Mouse (Mus musculus): Measurements from ENCODE around the gene Itpka. TPM values are rescaled to one million over a fixed set of nuclear protein-coding genes. Genes with fewer than 3 reads are reported as not detected.
A peak's percentile ranks its signal among the peaks of the same experiment; 100 is the strongest.
"Not testable (repeated sequence)": the region's sequence is repeated elsewhere in the genome, so short reads cannot be mapped to it uniquely, and the experiment has no call there.

Gene Itpka
- 100 to 1,000 TPM; 252 to 262 TPM for total RNA-seq (2021)

DNA sequence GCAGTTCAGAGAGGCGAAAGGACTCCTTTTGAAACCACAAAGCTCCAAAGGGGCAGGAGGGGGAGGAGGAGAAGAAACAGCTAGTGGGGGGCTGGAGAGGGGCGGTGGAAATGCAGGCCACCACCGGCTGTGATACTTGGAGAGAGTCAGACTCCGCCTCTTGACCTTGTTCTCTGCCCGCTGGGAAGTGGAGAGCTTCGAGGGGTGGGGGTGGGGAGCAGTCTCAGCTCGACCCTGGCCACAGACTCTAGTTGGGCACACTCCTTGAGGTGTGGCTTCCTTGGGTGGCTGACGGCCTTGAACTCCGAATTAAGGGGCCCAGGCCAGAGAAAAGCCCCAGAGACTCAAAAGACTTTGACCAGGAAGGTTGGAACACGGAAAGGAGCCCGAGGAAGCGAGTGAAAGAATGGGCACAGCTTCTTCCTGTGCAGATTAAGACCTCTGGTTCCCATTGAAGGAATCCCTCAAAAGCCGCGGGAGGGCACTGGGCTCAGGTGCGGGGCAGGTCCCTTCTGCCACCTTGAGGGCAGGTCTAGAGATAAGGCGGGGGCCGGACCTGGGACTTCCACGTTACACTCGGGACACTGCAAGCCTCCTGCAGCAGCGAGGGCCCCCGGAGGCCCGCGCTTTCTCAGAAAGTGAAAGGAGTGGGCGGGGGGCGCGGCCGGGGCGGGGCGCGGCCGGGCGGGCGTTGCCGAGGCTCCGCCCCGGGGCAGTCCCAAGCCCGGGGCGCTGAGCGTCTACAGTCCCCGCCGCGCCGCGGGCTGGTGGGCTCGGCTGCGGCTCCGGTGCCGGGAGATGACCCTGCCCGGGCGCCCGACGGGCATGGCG lies at the start of gene Itpka:
TSS of gene Itpka (plus strand) at position 757 of the 831 bp plus-strand sequence.
- DNase-seq = peak; percentile 51 to 52

DNA sequence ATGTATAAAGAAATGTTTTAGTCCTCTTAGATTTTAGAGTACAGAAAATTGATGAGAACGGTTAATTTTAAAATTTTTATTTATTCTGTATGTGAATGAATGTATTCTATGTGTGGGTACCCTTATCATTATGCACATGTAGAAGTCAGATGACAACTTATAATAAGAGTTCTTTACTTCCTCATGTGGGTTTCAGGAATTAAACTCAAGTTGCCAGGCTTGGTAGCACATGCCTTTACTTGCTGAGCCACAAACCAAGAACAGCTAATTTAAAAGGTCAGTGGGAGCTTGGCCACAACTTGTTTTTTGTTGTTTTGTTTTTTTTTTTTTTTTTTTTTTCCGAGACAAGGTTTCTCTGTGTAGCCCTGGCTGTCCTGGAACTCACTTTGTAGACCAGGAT lies 47.3 kb upstream of the Itpka start:
- no peak for DNase-seq

DNA sequence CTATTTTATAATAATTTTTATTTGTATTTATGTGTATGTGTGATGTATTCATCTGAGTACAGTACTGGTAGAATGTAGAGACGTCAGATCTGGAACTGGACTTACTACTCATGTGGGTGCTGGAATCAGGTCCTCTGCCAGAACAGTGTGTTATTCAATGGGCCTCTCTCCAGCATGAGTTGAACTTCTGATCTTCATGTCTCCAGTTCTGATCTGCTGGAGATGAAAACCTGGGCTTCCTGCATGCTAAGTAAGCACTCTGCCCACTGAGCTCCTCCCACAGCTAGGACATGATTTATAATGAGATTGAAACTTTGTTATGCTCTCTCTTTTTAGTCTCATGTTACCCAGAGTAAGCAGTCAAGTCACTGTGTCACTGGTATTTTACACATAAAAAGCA lies 46.0 kb upstream of the Itpka start:
- no peak for DNase-seq

DNA sequence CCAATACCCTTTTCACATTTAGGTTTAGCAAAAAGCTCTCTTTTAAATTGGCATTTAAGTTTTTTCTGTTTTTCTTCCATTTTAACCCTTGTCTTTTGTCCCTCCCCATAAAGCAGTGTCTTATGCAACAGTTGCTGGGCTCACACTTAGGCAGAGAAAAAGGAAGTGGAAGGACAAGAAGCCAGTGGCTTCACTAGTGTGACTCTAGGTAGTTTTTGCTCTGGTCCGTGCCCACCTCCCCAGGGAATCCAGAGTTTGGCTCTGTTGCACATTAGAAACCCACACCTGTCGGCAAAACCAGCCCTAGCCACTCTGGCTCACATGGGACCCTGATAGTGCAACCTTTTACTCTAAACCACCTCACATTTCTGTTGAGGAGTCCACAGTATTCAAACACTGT lies 43.7 kb upstream of the Itpka start:
- DNase-seq = no peak

DNA sequence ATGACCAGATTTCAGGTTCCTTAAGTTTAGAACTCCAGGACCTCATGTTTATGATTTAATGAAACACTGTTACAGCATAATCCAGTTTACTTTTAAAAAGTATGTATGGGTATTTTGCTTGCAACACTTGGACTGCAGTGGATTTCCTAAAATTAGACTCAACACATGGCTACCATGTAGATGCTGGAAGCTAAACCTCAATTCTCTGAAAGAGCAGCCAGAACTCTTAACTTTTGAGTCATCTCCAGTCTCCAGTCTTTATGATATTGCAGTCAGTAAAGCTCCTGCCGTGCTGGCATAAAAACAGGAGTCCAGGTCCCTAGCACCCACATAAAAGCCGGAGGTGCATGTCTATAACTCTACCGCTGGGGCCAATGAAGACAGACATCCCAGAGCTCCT lies 42.2 kb upstream of the Itpka start:
- DNase-seq = no peak

DNA sequence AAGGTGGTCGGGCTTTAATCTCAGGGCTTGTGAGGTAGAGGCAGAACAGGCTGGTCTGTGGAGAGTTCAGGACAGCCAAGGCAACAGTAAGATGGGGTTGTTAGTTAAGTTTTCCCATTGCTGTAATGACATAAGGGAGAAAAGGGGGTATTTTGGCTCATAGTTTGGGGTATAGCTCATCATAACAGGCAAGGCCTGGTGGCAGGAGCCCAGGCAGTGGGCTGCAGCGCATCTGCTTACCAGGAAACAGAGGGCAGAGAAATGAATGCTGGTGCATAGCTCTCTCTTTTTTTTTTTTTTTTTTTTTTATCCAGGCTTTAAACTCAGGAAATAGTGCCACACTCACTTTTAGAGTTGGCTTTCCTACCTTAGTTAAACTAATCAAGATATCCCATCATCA lies 39.0 kb upstream of the Itpka start:
- peak; percentile 55 to 56 for DNase-seq

- no peak for DNase-seq
These were observed 34.5 kb upstream of the Itpka start for GRCm38 (mm10) chr2:119707676-119708075.

DNA sequence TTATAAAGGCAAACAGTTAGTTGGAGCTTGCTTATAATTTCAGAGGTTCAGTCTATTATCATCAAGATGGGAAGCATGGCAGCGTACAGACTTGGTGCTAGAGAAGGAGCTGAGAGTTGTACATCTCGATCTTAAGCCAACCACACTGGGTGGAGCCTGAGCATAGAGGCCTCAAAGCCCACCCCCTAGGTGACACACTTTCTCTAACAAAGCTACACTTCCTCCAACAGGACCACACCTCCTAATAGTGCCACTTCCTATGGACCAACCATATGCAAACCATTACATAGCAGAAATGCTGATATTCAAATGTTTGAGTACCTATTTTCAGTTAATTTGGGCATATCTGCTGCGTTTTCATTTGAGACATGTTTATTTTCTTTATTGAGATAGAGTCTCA lies 32.1 kb upstream of the Itpka start:
- no peak for DNase-seq

DNA sequence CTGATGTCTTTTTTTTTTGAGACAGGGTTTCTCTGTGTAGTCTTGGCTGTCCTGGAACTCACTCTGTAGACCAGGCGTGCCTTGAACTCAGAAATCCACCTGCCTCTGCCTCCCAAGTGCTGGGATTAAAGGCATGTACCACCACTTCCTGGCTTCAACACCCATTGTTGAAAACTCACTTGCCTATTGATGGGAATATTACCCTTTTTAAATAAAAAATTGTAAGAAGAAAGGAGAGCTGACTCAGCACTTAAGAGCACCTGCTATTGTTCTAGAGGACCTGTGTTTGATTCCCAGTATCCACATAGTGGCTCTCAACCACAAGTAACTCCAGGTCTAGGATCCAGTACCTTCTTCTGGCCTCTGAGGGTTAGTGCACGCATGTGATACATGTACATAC lies 26.3 kb upstream of the Itpka start:
- not testable (repeated sequence) for DNase-seq

DNA sequence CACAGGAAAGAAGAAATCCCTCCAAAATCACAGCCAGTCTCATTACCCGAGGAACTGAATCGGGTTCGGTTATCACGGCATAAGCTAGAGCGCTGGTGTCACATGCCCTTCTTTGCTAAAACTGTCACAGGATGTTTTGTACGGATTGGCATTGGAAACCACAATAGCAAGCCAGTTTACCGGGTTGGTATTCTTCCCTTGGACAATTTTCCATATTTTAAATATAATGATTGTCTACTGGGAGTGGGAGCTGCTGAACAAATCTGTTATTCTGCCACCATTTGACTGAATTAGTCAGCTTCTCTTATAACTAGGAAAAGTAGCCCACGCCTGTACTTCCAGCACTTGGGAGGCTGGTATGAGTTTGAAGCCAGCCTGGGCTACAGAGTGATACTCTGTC lies 21.1 kb upstream of the Itpka start:
- peak in 1 of 2 experiments; percentile 42 for DNase-seq

GRCm38 (mm10) chr2:119727762-119728416 lies 14.2 kb upstream of the Itpka start:
- no peak for DNase-seq

- no peak for DNase-seq
These were observed 11.4 kb upstream of the Itpka start for GRCm38 (mm10) chr2:119730735-119731134.

DNA sequence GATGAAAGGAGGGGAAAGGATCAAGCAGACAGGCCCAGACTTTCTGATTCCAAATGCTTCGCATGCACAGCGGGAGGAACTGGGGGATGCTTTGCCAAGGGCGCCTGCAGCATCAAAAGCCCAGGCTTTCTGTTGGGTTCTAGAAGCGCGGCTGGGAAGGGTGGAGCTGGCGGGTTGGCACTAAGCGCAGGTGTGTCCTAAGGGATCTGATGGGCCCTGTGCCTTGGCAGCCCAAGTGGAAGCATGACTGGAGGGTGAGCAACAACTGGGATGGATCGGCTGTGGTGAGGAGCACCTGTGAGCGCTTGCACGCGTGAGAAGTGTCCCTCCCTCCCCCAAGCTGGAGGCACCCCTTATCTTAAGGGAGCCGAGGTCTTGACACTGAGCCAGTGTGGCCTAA lies 5.0 kb upstream of the Itpka start:
- no peak for DNase-seq

- DNase-seq = no peak
These were observed 1.6 kb upstream of the Itpka start for GRCm38 (mm10) chr2:119740567-119740966.

DNA sequence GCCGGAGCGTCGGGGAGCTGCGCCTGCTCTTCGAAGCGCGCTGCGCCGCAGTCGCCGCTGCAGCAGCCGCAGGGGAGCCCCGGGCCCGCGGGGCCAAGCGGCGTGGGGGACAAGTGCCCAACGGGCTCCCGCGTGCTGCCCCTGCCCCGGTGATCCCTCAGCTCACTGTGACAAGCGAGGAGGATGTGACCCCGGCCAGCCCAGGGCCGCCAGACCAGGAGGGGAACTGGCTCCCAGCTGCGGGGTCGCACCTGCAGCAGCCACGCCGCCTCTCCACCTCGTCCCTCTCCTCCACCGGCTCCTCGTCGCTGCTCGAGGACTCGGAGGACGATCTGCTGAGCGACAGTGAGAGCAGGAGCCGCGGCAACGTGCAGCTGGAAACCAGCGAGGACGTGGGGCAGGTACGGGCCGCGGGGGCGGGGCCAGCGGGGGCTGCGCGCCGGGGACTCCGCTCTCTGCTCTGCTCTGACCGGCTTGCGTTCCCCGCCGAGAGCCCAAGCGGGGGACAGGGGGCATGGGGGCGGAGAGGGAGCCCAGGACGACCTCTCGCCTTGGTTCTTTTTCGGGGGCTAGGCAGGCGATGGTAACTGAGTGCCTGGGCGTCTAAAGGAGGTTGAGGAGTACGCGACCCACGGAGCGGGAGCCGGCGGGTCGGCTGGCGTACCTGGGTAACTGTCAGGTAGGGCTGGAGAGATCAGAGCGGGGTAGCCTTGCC lies 481 bp downstream of the Itpka start:
- DNase-seq = peak in 1 of 2 experiments; percentile 49

GRCm38 (mm10) chr2:119743176-119743807 lies 1.2 kb downstream of the Itpka start:
- DNase-seq = peak; percentile 74 to 77

DNA sequence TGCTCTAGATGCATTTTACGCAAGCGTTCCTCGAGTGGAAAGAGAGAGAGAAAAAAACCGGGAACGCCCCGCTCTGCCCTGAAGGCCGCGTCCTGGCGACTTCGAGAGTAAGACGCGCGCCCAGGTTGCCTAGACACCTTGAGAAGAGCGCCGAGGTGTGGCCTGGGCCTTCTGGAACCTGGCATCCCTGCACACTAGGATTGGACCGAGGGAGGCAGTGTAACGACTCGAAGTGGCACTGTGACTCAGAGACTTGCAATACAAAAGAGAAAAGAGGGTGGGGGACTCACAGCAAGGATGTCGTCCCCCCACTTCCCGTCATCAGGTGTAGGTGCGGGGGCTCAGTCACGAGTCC lies 1.6 kb downstream of the Itpka start:
- no peak for DNase-seq

GRCm38 (mm10) chr2:119744163-119745111 lies 2.3 kb downstream of the Itpka start:
- DNase-seq = peak in 1 of 2 experiments; percentile 29

GRCm38 (mm10) chr2:119745281-119745680 lies 3.1 kb downstream of the Itpka start:
- DNase-seq = no peak

GRCm38 (mm10) chr2:119747554-119747953 lies 5.4 kb downstream of the Itpka start:
- DNase-seq = no peak

DNA sequence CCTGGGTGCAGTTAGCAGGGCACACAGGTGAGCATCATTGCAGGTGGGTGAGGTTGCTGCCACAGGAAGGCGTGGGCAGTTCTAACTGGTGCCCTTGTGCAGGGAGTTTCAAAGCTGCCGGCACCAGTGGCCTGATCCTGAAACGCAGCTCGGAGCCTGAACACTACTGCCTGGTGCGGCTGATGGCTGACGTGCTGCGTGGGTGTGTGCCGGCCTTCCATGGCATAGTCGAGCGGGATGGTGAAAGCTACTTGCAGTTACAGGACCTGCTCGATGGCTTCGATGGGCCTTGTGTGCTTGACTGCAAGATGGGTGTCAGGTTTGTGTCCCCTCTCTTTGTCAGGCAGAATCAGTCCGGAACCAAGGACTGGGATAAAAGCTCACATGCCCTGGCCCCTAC lies 7.1 kb downstream of the Itpka start:
- DNase-seq = no peak

DNA sequence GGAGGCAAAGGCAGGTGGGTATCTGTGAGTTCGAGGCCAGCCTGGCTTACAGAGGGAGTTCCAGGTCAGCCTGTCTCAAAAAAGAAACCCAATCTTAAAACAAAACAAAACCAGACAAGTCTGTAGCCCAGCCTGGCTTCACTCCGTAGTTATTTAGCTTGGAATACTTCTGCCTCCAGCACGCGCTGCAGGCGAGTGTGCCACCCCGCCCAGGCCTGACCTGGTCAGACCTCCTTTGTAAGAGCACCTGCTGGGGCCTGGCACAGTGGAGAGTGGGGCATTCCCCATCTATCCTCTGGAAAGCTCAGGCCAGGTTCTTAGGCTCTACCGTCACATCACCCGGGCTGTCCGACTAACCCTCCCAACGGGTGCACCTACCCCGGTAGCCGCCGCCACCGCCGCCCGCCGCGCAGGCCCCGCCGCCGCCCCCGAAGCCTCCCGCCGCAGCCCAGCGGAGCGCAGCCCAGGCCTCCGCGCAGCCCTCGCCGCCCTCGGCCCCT lies 15.5 kb downstream of the Itpka start:
- DNase-seq = no peak

Measured in layer of hippocampus, postnatal 36 days (tissue).